Mouse (Mus musculus) stomach, embryonic 15.5 days (tissue): ENCODE measurements at regions not wholly inside any gene's neighbourhood (a gene's known extent, or its start where the extent isn't known, plus 50 kb on each side); places are given as distances from the start of the nearest gene placed in this dataset.

ENCODE experiments used
- ATAC-seq: fragments of 200-750 bp; cut with Nextera tagmentation; 2 replicates; pipeline ENCODE4 v1.8.0; 2017; ENCODE audit warnings: low read depth, moderate number of reproducible peaks, moderate TSS enrichment; ENCODE audit not compliant: insufficient read depth, low FRiP score
- H3K27ac ChIP-seq: fragments of 300-500 bp; sonication (generic); 2 replicates; pipeline ENCODE4 v1.5.1; 2015; ENCODE audit warnings: mild to moderate bottlenecking, inconsistent platforms
- H3K27me3 ChIP-seq: fragments of 300-500 bp; sonication (generic); replicated peaks from 2 replicates; pipeline ENCODE4 v1.6.1; 2015; ENCODE audit warnings: inconsistent platforms
- H3K36me3 ChIP-seq: fragments of 300-500 bp; sonication (generic); 2 replicates; pipeline ENCODE4 v1.6.1; 2015; ENCODE audit warnings: inconsistent platforms
- H3K4me1 ChIP-seq: fragments of 300-500 bp; sonication (generic); 2 replicates; pipeline ENCODE4 v1.6.1; 2015; ENCODE audit warnings: inconsistent platforms
- H3K4me2 ChIP-seq: fragments of 300-500 bp; sonication (generic); 2 replicates; pipeline ENCODE4 v1.6.1; 2015; ENCODE audit warnings: mild to moderate bottlenecking, inconsistent platforms
- H3K4me3 ChIP-seq: fragments of 300-500 bp; sonication (generic); replicated peaks from 2 replicates; pipeline ENCODE4 v1.5.1; 2015; ENCODE audit warnings: inconsistent platforms
- H3K9ac ChIP-seq: fragments of 300-500 bp; sonication (generic); 2 replicates; pipeline ENCODE4 v1.6.1; 2015; ENCODE audit warnings: inconsistent platforms
- H3K9me3 ChIP-seq: fragments of 300-500 bp; sonication (generic); 2 replicates; pipeline ENCODE4 v1.6.1; 2016; ENCODE audit warnings: inconsistent platforms
- WGBS: fragments of 180-500 bp; shearing (Covaris S2); methylation state at CpG from one replicate; pipeline ENCODE4 v1.1.7; 2015; 5-methylcytosine and 5-hydroxymethylcytosine counted together

- Histone ChIP-seq H3K4me2 (no peak overlapping the region), H3K27me3 (no peaks in the 10 kb centered on the region), H3K9me3 (no peaks in the 10 kb centered on the region)
These were observed 231.4 kb upstream of the Pard3b start for GRCm38 (mm10) chr1:61407201-61407600.

GRCm38 (mm10) chr1:61414772-61415171, 223.9 kb upstream of the Pard3b start:
- H3K27me3 ChIP-seq, result no peaks in the 10 kb centered on the region
- H3K4me1 ChIP-seq, result peaks cover 7% of the 10 kb centered on the region; the same call in 1 of the 2 replicates
- no peak overlapping the region for H3K4me2 ChIP-seq
- H3K4me3 ChIP-seq, result no peak overlapping the region
- no peak overlapping the region for H3K27ac ChIP-seq
- 26% methylated on average over 2 of the region's 2 CpGs for WGBS
- no peak overlapping the region for H3K9ac ChIP-seq
- no peaks in the 10 kb centered on the region for H3K36me3 ChIP-seq
- no peaks in the 10 kb centered on the region for H3K9me3 ChIP-seq
- ATAC-seq, result no peak

More at GRCm38 (mm10) chr1:61407201-61407600, 231.4 kb upstream of the Pard3b start:
- Histone ChIP-seq H3K36me3 (no peaks in the 10 kb centered on the region), H3K4me3 (no peak overlapping the region), H3K27ac (no peak overlapping the region), H3K9ac (no peak overlapping the region), H3K4me1 (no peaks in the 10 kb centered on the region)
- no peak for ATAC-seq
- WGBS, result 59% methylated on average over 9 of the region's 9 CpGs

GRCm38 (mm10) chr1:61415426-61416195, 223.0 kb upstream of the Pard3b start:
- Histone ChIP-seq H3K4me1 (peaks cover 7% of the 10 kb centered on the region; the same call in 1 of the 2 replicates), H3K9ac (no peak overlapping the region), H3K9me3 (no peaks in the 10 kb centered on the region), H3K4me3 (no peak overlapping the region), H3K36me3 (no peaks in the 10 kb centered on the region), H3K27me3 (no peaks in the 10 kb centered on the region), H3K27ac (no peak overlapping the region), H3K4me2 (peak overlapping the region; percentile 16; the same call in 1 of the 2 replicates)
- 51% methylated on average over 20 of the region's 20 CpGs for WGBS
- ATAC-seq, result no peak

GRCm38 (mm10) chr1:61418396-61418795, 220.2 kb upstream of the Pard3b start:
- Histone ChIP-seq H3K4me2 (no peak overlapping the region), H3K4me3 (no peak overlapping the region), H3K36me3 (no peaks in the 10 kb centered on the region), H3K27ac (no peak overlapping the region), H3K9me3 (no peaks in the 10 kb centered on the region), H3K9ac (no peak overlapping the region), H3K27me3 (no peaks in the 10 kb centered on the region), H3K4me1 (peaks cover 7% of the 10 kb centered on the region; the same call in 1 of the 2 replicates)
- WGBS, result 74% methylated on average over 5 of the region's 5 CpGs
- no peak for ATAC-seq

GRCm38 (mm10) chr1:61419839-61420238, 218.8 kb upstream of the Pard3b start:
- ATAC-seq, result no peak
- 32% methylated on average over 6 of the region's 6 CpGs for WGBS
- no peak overlapping the region for H3K27ac ChIP-seq

GRCm38 (mm10) chr1:61423253-61423652, 215.4 kb upstream of the Pard3b start:
- no peaks in the 10 kb centered on the region for H3K27me3 ChIP-seq
- H3K36me3 ChIP-seq, result no peaks in the 10 kb centered on the region
- no peak overlapping the region for H3K4me3 ChIP-seq
- no peak overlapping the region for H3K4me2 ChIP-seq
- H3K9ac ChIP-seq, result no peak overlapping the region
- H3K4me1 ChIP-seq, result no peaks in the 10 kb centered on the region
- no peak overlapping the region for H3K27ac ChIP-seq
- ATAC-seq, result no peak
- H3K9me3 ChIP-seq, result no peaks in the 10 kb centered on the region

More at GRCm38 (mm10) chr1:61419839-61420238, 218.8 kb upstream of the Pard3b start:
- Histone ChIP-seq H3K9me3 (no peaks in the 10 kb centered on the region), H3K36me3 (no peaks in the 10 kb centered on the region), H3K9ac (no peak overlapping the region), H3K4me3 (no peak overlapping the region), H3K4me1 (peaks cover 7% of the 10 kb centered on the region; the same call in 1 of the 2 replicates), H3K4me2 (no peak overlapping the region), H3K27me3 (no peaks in the 10 kb centered on the region)

- no peaks in the 10 kb centered on the region for H3K4me1 ChIP-seq
- no peak overlapping the region for H3K4me3 ChIP-seq
- H3K36me3 ChIP-seq, result no peaks in the 10 kb centered on the region
- H3K4me2 ChIP-seq, result no peak overlapping the region
- H3K27ac ChIP-seq, result no peak overlapping the region
- WGBS, result 77% methylated on average over 4 of the region's 4 CpGs
- H3K9me3 ChIP-seq, result no peaks in the 10 kb centered on the region
- no peak overlapping the region for H3K9ac ChIP-seq
- no peak for ATAC-seq
- no peaks in the 10 kb centered on the region for H3K27me3 ChIP-seq
These were observed 209.7 kb upstream of the Pard3b start for GRCm38 (mm10) chr1:61428706-61429501.

- H3K27me3 ChIP-seq, result no peaks in the 10 kb centered on the region
- H3K27ac ChIP-seq, result no peak overlapping the region
- no peaks in the 10 kb centered on the region for H3K9me3 ChIP-seq
- H3K9ac ChIP-seq, result no peak overlapping the region
- no peak overlapping the region for H3K4me2 ChIP-seq
- H3K4me3 ChIP-seq, result no peak overlapping the region
- 62% methylated on average over 3 of the region's 3 CpGs for WGBS
- ATAC-seq, result no peak
- H3K4me1 ChIP-seq, result no peaks in the 10 kb centered on the region
- no peaks in the 10 kb centered on the region for H3K36me3 ChIP-seq
These were observed 201.0 kb upstream of the Pard3b start for GRCm38 (mm10) chr1:61437603-61438002.

- peak; percentile 50; the same call in 1 of the 2 replicates for ATAC-seq
- no peaks in the 10 kb centered on the region for H3K4me1 ChIP-seq
- 39% methylated on average over 3 of the region's 3 CpGs for WGBS
- H3K9ac ChIP-seq, result no peak overlapping the region
- H3K36me3 ChIP-seq, result no peaks in the 10 kb centered on the region
- no peaks in the 10 kb centered on the region for H3K27me3 ChIP-seq
- no peaks in the 10 kb centered on the region for H3K9me3 ChIP-seq
- no peak overlapping the region for H3K4me3 ChIP-seq
- H3K27ac ChIP-seq, result no peak overlapping the region
- no peak overlapping the region for H3K4me2 ChIP-seq
These were observed 177.2 kb upstream of the Pard3b start for GRCm38 (mm10) chr1:61461435-61461834.

- Histone ChIP-seq H3K36me3 (no peaks in the 10 kb centered on the region), H3K4me3 (no peak overlapping the region), H3K9ac (no peak overlapping the region), H3K4me2 (no peak overlapping the region), H3K9me3 (no peaks in the 10 kb centered on the region), H3K27ac (no peak overlapping the region), H3K4me1 (no peaks in the 10 kb centered on the region), H3K27me3 (no peaks in the 10 kb centered on the region)
- ATAC-seq, result peak; percentile 72; the same call in 1 of the 2 replicates
- WGBS, result 60% methylated on average over 5 of the region's 5 CpGs
These were observed 167.9 kb upstream of the Pard3b start for GRCm38 (mm10) chr1:61470617-61471214.

- Histone ChIP-seq H3K36me3 (no peaks in the 10 kb centered on the region), H3K4me2 (no peak overlapping the region), H3K9ac (no peak overlapping the region), H3K27ac (no peak overlapping the region), H3K9me3 (no peaks in the 10 kb centered on the region), H3K4me3 (no peak overlapping the region), H3K27me3 (no peaks in the 10 kb centered on the region), H3K4me1 (no peaks in the 10 kb centered on the region)
- WGBS, result 84% methylated on average over 6 of the region's 6 CpGs
- ATAC-seq, result no peak
These were observed 166.6 kb upstream of the Pard3b start for GRCm38 (mm10) chr1:61471779-61472578.
